Mouse (Mus musculus) kidney, postnatal 0 days (tissue): ENCODE measurements around the gene Syngr1. TPM values are rescaled to one million over a fixed set of nuclear protein-coding genes. Genes with fewer than 3 reads are reported as not detected.

Experiments used
- ATAC-seq: fragments of 200-750 bp; cut with Nextera tagmentation; replicated peaks from 2 replicates; pipeline ENCODE4 v1.8.0; 2017; ENCODE audit warnings: low read depth, moderate number of reproducible peaks, moderate TSS enrichment, moderate library complexity; ENCODE audit not compliant: low FRiP score
- DNase-seq: peaks from one replicate; pipeline ENCODE4 v3.0.0-alpha.2; 2016; ENCODE audit warnings: low spot score
- H3K27ac ChIP-seq: fragments of 300-500 bp; sonication (generic); 2 replicates; pipeline ENCODE4 v1.5.1; 2014; ENCODE audit warnings: mild to moderate bottlenecking
- H3K27me3 ChIP-seq: fragments of 300-500 bp; sonication (generic); 2 replicates; pipeline ENCODE4 v1.6.1; 2014; ENCODE audit warnings: low read length, mixed read lengths; ENCODE audit not compliant: insufficient read depth
- H3K36me3 ChIP-seq: fragments of 300-500 bp; sonication (generic); 2 replicates; pipeline ENCODE4 v1.6.1; 2014; ENCODE audit warnings: low read length, mixed read lengths; ENCODE audit not compliant: insufficient read depth
- H3K4me1 ChIP-seq: fragments of 300-500 bp; sonication (generic); replicated peaks from 2 replicates; pipeline ENCODE4 v1.6.1; 2014; ENCODE audit warnings: antibody characterized with exemption, low read length, mixed read lengths; ENCODE audit not compliant: insufficient read depth
- H3K4me2 ChIP-seq: fragments of 300-500 bp; sonication (generic); 2 replicates; pipeline ENCODE4 v1.6.1; 2014; ENCODE audit warnings: mild to moderate bottlenecking, low read length, moderate library complexity, mixed read lengths
- H3K4me3 ChIP-seq: fragments of 300-500 bp; sonication (generic); replicated peaks from 2 replicates; pipeline ENCODE4 v1.5.1; 2014; ENCODE audit warnings: low read depth, low read length
- H3K9ac ChIP-seq: fragments of 300-500 bp; sonication (generic); 2 replicates; pipeline ENCODE4 v1.6.1; 2014; ENCODE audit warnings: low read depth, low read length
- H3K9me3 ChIP-seq: fragments of 300-500 bp; sonication (generic); replicated peaks from 2 replicates; pipeline ENCODE4 v1.6.1; 2016; ENCODE audit warnings: low read length, inconsistent platforms, mixed read lengths
- CTCF ChIP-seq: IDR thresholded peaks from 2 replicates; pipeline ENCODE4 v1.5.1; 2016; ENCODE audit warnings: antibody characterized with exemption, low read depth, mild to moderate bottlenecking, moderate library complexity
- WGBS: fragments of 180-500 bp; shearing (Covaris S2); extraction: QIAGEN DNeasy Blood & Tissue Kit; methylation state at CpG from one replicate; pipeline ENCODE4 v1.1.7; 2014; 5-methylcytosine and 5-hydroxymethylcytosine counted together
- polyA plus RNA-seq: library from polyadenylated mRNA; unstranded; fragments of >200 nt; fragmentation: Nextera tagmentation; extraction: Ambion mirVana; gene quantifications from 2 replicates; pipeline ENCODE4 v1.2.1, GENCODE M21; 2015

Gene Syngr1
- polyA plus RNA-seq, 1 experiment from 2014 or later, result 21.8 TPM

GRCm38 (mm10) chr15:80158001-80158706, 67.0 kb downstream of the Syngr1 start:
- ATAC-seq, result no peak
- Histone ChIP-seq H3K36me3 (peaks cover 40% of the 10 kb centered on the region), H3K27ac (peak overlapping the region; percentile 76), H3K9ac (no peak overlapping the region), H3K4me1 (peaks cover 15% of the 10 kb centered on the region), H3K9me3 (no peaks in the 10 kb centered on the region), H3K4me2 (no peak overlapping the region), H3K27me3 (no peaks in the 10 kb centered on the region), H3K4me3 (no peak overlapping the region)
- TF ChIP-seq CTCF, result no peak
- no peak for DNase-seq
- 53% methylated on average over 5 of the region's 5 CpGs for WGBS

GRCm38 (mm10) chr15:80158707-80159090, 67.6 kb downstream of the Syngr1 start:
- Histone ChIP-seq H3K36me3 (peaks cover 34% of the 10 kb centered on the region), H3K9ac (0 out of 2 replicates have a peak overlapping the region, but pooled peaks have one; percentile 13), H3K4me1 (peaks cover 15% of the 10 kb centered on the region), H3K4me3 (no peak overlapping the region), H3K27ac (peak overlapping the region; percentile 76), H3K27me3 (no peaks in the 10 kb centered on the region), H3K9me3 (no peaks in the 10 kb centered on the region), H3K4me2 (no peak overlapping the region)
- TF ChIP-seq CTCF, result no peak
- DNase-seq (peak; percentile 59), ATAC-seq (no peak)
- 33% methylated on average over 4 of the region's 4 CpGs for WGBS

GRCm38 (mm10) chr15:80159286-80159901, 68.3 kb downstream of the Syngr1 start:
- H3K27me3 ChIP-seq, result no peaks in the 10 kb centered on the region
- no peak overlapping the region for H3K4me3 ChIP-seq
- no peak overlapping the region for H3K4me2 ChIP-seq
- no peak for TF ChIP-seq CTCF
- no peaks in the 10 kb centered on the region for H3K9me3 ChIP-seq
- peak overlapping the region; percentile 76 for H3K27ac ChIP-seq
- H3K9ac ChIP-seq, result peak overlapping the region; percentile 15; the same call in 1 of the 2 replicates
- 17% methylated on average over 8 of the region's 8 CpGs for WGBS
- peak; percentile 91 for ATAC-seq
- H3K4me1 ChIP-seq, result peaks cover 15% of the 10 kb centered on the region
- peak; percentile 89 for DNase-seq
- H3K36me3 ChIP-seq, result peaks cover 27% of the 10 kb centered on the region

- Histone ChIP-seq H3K4me2 (no peak overlapping the region), H3K4me3 (no peak overlapping the region), H3K9me3 (no peaks in the 10 kb centered on the region), H3K4me1 (peaks cover 15% of the 10 kb centered on the region), H3K27ac (peak overlapping the region; percentile 76), H3K9ac (peak overlapping the region; percentile 15; the same call in 1 of the 2 replicates), H3K27me3 (no peaks in the 10 kb centered on the region), H3K36me3 (peaks cover 25% of the 10 kb centered on the region; the same call in 1 of the 2 replicates)
- ATAC-seq, result peak; percentile 12; the same call in 1 of the 2 replicates
- WGBS, result 79% methylated on average over 13 of the region's 13 CpGs
- DNase-seq, result no peak
- TF ChIP-seq CTCF, result no peak
Measured at GRCm38 (mm10) chr15:80160223-80160622, 69.1 kb downstream of the Syngr1 start.

GRCm38 (mm10) chr15:80160726-80161125, 69.6 kb downstream of the Syngr1 start:
- Histone ChIP-seq H3K9ac (no peak overlapping the region), H3K9me3 (no peaks in the 10 kb centered on the region), H3K27me3 (no peaks in the 10 kb centered on the region), H3K4me2 (no peak overlapping the region), H3K27ac (peak overlapping the region; percentile 76; the same call in 1 of the 2 replicates), H3K4me1 (peaks cover 15% of the 10 kb centered on the region), H3K4me3 (no peak overlapping the region), H3K36me3 (peaks cover 21% of the 10 kb centered on the region; the same call in 1 of the 2 replicates)
- DNase-seq (no peak), ATAC-seq (no peak)
- WGBS, result 89% methylated on average over 4 of the region's 4 CpGs
- TF ChIP-seq CTCF, result no peak

GRCm38 (mm10) chr15:80161199-80161598, 70.1 kb downstream of the Syngr1 start:
- Histone ChIP-seq H3K9ac (no peak overlapping the region), H3K4me2 (no peak overlapping the region), H3K36me3 (peaks cover 17% of the 10 kb centered on the region; the same call in 1 of the 2 replicates), H3K4me1 (peaks cover 15% of the 10 kb centered on the region), H3K27ac (0 out of 2 replicates have a peak overlapping the region, but pooled peaks have one; percentile 43), H3K27me3 (no peaks in the 10 kb centered on the region), H3K4me3 (no peak overlapping the region), H3K9me3 (no peaks in the 10 kb centered on the region)
- 90% methylated on average over 3 of the region's 3 CpGs for WGBS
- no peak for TF ChIP-seq CTCF
- ATAC-seq, result no peak
- DNase-seq, result no peak
